Mouse (Mus musculus): Measurements from ENCODE around the gene Rela. TPM values are rescaled to one million over a fixed set of nuclear protein-coding genes. Genes with fewer than 3 reads are reported as not detected.

Gene Rela
- polyA plus RNA-seq, 1 experiment from 2014 or later = 62.4 TPM

DNA sequence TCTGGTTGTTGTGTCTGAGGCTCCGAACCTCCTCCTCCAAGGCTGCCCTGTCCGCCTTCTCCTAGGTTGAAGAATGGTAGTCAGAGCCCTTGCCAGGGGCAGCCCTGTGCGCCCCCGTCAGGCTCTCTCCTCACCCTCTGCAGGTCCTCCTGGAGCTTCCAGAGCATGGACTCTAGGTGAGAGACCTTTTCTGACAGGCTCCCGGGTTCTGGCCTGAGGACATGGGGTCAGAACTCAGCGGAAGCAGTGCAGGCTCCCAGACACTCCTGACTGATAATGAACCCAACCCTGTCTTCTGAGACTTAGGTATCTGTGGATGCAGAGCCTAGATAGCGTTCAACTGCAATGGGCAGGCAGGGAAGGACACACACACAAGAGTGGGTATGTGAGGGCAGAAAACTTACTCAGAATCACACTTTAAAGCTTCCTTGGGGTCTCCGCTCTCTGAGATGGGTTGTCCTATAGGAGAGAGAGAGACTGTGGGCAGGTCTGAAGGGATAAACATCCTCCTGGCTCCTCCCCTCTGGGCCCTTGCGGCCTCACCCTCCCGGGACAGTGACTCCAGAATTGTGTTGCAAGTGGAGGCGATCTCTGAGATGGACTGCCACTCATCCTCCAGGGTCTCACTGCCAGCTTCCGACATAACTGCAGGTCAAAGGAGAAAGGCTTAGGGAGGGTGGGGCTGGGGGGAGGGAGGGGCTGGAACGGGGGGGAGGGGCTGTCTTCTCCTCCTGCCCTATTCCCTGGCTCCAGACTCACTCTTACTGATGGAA lies 14.4 kb downstream of the Rela start:
- Histone ChIP-seq H3K4me2 (replicated peaks) (no peak overlapping the region), H3K4me3 (replicated peaks) (no peak overlapping the region), H3K9me3 (replicated peaks) (no peaks in the 10 kb centered on the region), H3K9ac (no peak overlapping the region), H3K27me3 (peaks cover 25% of the 10 kb centered on the region), H3K27ac (replicated peaks) (no peak overlapping the region), H3K4me1 (peaks cover 32% of the 10 kb centered on the region), H3K36me3 (peaks cover 36% of the 10 kb centered on the region)
- WGBS = 63% methylated on average over 13 of the region's 13 CpGs
- no peak for ATAC-seq (ENCODE audit: insufficient number of reproducible peaks, low FRiP score, low TSS enrichment, low read depth)

GRCm38 (mm10) chr19:5652570-5652969 lies 15.3 kb downstream of the Rela start:
- Histone ChIP-seq H3K4me3 (replicated peaks) (no peak overlapping the region), H3K4me2 (replicated peaks) (no peak overlapping the region), H3K36me3 (peaks cover 27% of the 10 kb centered on the region), H3K27me3 (peaks cover 25% of the 10 kb centered on the region), H3K9me3 (replicated peaks) (no peaks in the 10 kb centered on the region), H3K27ac (replicated peaks) (no peak overlapping the region), H3K4me1 (peaks cover 32% of the 10 kb centered on the region), H3K9ac (no peak overlapping the region)
- 68% methylated on average over 6 of the region's 6 CpGs for WGBS
- ATAC-seq (ENCODE audit: insufficient number of reproducible peaks, low FRiP score, low TSS enrichment, low read depth) = no peak

DNA sequence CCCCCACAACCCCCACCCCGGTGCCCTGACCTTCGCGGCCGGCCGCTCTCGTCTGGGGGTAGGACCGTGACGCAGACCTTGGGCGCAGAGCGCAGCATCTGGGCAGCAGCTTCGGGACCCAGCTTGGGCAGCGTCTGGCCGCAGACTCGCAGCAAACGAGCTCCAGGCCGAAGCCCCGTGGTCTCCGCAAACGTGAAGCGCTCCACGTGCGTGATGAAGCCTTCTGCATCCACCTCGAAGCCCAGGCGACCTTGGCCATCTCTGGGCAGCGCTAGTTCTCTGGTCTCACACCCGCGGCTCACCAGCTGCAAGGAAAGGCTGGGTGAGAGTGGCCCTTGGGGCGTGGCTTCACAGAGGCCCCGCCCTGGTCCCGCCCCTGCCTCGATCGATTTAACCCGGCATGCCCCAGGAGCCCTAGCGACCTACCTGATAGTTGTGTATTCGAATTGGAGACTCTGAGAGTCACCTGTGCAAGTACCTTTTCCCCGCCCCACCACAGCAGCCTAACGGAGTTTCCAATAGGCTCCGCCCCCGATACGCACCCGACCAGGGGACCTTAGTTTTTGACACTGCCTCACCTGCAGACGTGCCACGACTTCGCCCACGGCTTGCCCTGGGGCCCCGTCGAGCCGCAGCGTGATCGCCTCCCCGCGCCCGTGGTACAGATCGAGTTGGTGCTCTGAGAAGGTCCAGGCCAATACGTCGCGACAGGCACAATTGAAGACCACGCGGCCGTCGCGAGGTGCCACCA lies 16.9 kb downstream of the Rela start:
- Histone ChIP-seq H3K4me3 (replicated peaks) (peak overlapping the region; percentile 46), H3K27me3 (peaks cover 25% of the 10 kb centered on the region), H3K9ac (peak overlapping the region; percentile 33), H3K9me3 (replicated peaks) (no peaks in the 10 kb centered on the region), H3K4me2 (replicated peaks) (peak overlapping the region; percentile 85), H3K36me3 (peaks cover 24% of the 10 kb centered on the region), H3K4me1 (peaks cover 22% of the 10 kb centered on the region), H3K27ac (replicated peaks) (no peak overlapping the region)
- 8% methylated on average over 62 of the region's 62 CpGs for WGBS
- peak; percentile 34; the same call in 1 of the 2 replicates for ATAC-seq (ENCODE audit: insufficient number of reproducible peaks, low FRiP score, low TSS enrichment, low read depth)

- Histone ChIP-seq H3K9me3 (replicated peaks) (no peaks in the 10 kb centered on the region), H3K36me3 (peaks cover 28% of the 10 kb centered on the region), H3K4me3 (replicated peaks) (peak overlapping the region; percentile 46), H3K4me2 (replicated peaks) (peak overlapping the region; percentile 85), H3K27me3 (peaks cover 25% of the 10 kb centered on the region), H3K27ac (replicated peaks) (no peak overlapping the region), H3K4me1 (peaks cover 16% of the 10 kb centered on the region), H3K9ac (peak overlapping the region; percentile 33; the same call in 1 of the 2 replicates)
- ATAC-seq (ENCODE audit: insufficient number of reproducible peaks, low FRiP score, low TSS enrichment, low read depth) = no peak
- 14% methylated on average over 43 of the region's 43 CpGs for WGBS
Measured at GRCm38 (mm10) chr19:5654720-5655298, 17.5 kb downstream of the Rela start.

- peak overlapping the region; percentile 6; the same call in 1 of the 2 replicates for H3K9ac ChIP-seq
- H3K27ac ChIP-seq (replicated peaks) = peak overlapping the region; percentile 55
- peak overlapping the region; percentile 19 for H3K4me2 ChIP-seq (replicated peaks)
- H3K4me3 ChIP-seq (replicated peaks) = peak overlapping the region; percentile 12
- WGBS = 80% methylated on average over 16 of the region's 16 CpGs
- no peak for ATAC-seq (ENCODE audit: insufficient number of reproducible peaks, low FRiP score, low TSS enrichment, low read depth)
- peaks cover 34% of the 10 kb centered on the region for H3K4me1 ChIP-seq
- no peaks in the 10 kb centered on the region for H3K9me3 ChIP-seq (replicated peaks)
- peaks cover 3% of the 10 kb centered on the region; the same call in 1 of the 2 replicates for H3K27me3 ChIP-seq
- H3K36me3 ChIP-seq = peaks cover 23% of the 10 kb centered on the region
Measured at GRCm38 (mm10) chr19:5660942-5661751, 23.9 kb downstream of the Rela start.

GRCm38 (mm10) chr19:5662310-5662709 lies 25.0 kb downstream of the Rela start:
- WGBS = 68% methylated on average over 8 of the region's 8 CpGs
- Histone ChIP-seq H3K4me2 (replicated peaks) (peak overlapping the region; percentile 60), H3K27me3 (no peaks in the 10 kb centered on the region), H3K9me3 (replicated peaks) (no peaks in the 10 kb centered on the region), H3K27ac (replicated peaks) (peak overlapping the region; percentile 82; the same call in 1 of the 2 replicates), H3K4me1 (peaks cover 34% of the 10 kb centered on the region), H3K4me3 (replicated peaks) (peak overlapping the region; percentile 54), H3K9ac (0 out of 2 replicates have a peak overlapping the region, but pooled peaks have one; percentile 22), H3K36me3 (peaks cover 34% of the 10 kb centered on the region)
- ATAC-seq (ENCODE audit: insufficient number of reproducible peaks, low FRiP score, low TSS enrichment, low read depth) = no peak

GRCm38 (mm10) chr19:5662981-5663913 lies 26.0 kb downstream of the Rela start, which contains the start of gene Sipa1:
TSS of gene Sipa1 (minus strand) at chr19:5663707.
- 2% methylated on average over 32 of the region's 32 CpGs for WGBS
- H3K9ac ChIP-seq = peak within 1 kb of the TSS; percentile 22

DNA sequence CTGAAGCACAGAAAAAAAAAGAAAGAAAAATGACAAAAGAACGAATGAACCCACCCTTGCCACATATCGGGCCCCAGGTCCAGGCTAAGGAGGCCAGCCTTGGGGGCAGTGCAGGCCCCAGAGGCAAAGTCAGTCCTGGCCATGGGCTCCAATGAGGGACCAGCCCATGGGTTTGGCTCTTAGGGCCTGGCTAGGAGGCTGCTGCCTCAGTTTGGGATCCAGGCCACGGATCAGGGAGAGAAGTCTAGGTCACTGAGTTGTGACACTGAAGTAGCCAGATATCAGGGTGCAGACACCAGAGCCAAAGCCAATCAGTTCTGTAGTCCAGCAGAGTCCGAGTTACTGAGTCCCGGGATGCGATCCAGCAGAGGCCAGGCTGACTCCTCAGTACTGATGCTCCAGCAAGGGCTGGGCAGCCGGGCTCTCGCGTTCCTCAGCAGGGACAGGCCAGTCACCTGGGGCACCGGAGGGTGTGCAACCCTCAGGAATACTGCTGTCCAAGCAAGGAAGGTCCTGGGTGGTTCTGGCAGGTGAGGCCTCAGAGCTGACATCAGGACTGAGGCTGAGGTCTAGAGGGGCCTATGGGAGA lies 27.5 kb downstream of the Rela start:
- H3K4me3 ChIP-seq (replicated peaks) = no peak overlapping the region
- H3K9ac ChIP-seq = no peak overlapping the region
- H3K4me2 ChIP-seq (replicated peaks) = no peak overlapping the region
- no peaks in the 10 kb centered on the region for H3K27me3 ChIP-seq
- ATAC-seq (ENCODE audit: insufficient number of reproducible peaks, low FRiP score, low TSS enrichment, low read depth) = no peak
- WGBS = 95% methylated on average over 10 of the region's 10 CpGs
- no peak overlapping the region for H3K27ac ChIP-seq (replicated peaks)
- peaks cover 34% of the 10 kb centered on the region for H3K4me1 ChIP-seq
- H3K9me3 ChIP-seq (replicated peaks) = no peaks in the 10 kb centered on the region
- H3K36me3 ChIP-seq = peaks cover 52% of the 10 kb centered on the region

More at GRCm38 (mm10) chr19:5662981-5663913, 26.0 kb downstream of the Rela start, which contains the start of gene Sipa1:
- H3K36me3 ChIP-seq = peaks cover 44% of the 10 kb centered on the region
- no peaks in the 10 kb centered on the region for H3K27me3 ChIP-seq
- ATAC-seq (ENCODE audit: insufficient number of reproducible peaks, low FRiP score, low TSS enrichment, low read depth) = peak; percentile 92
- no peaks in the 10 kb centered on the region for H3K9me3 ChIP-seq (replicated peaks)
- peak within 1 kb of the TSS; percentile 60 for H3K4me2 ChIP-seq (replicated peaks)
- peaks cover 34% of the 10 kb centered on the region for H3K4me1 ChIP-seq
- H3K27ac ChIP-seq (replicated peaks) = peak within 1 kb of the TSS; percentile 82
- peak within 1 kb of the TSS; percentile 54 for H3K4me3 ChIP-seq (replicated peaks)

- H3K4me1 ChIP-seq = peaks cover 29% of the 10 kb centered on the region
- no peak overlapping the region for H3K4me2 ChIP-seq (replicated peaks)
- ATAC-seq (ENCODE audit: insufficient number of reproducible peaks, low FRiP score, low TSS enrichment, low read depth) = no peak
- H3K4me3 ChIP-seq (replicated peaks) = no peak overlapping the region
- H3K27ac ChIP-seq (replicated peaks) = no peak overlapping the region
- H3K36me3 ChIP-seq = peaks cover 58% of the 10 kb centered on the region
- no peaks in the 10 kb centered on the region for H3K27me3 ChIP-seq
- no peak overlapping the region for H3K9ac ChIP-seq
- WGBS = 89% methylated on average over 15 of the region's 15 CpGs
- no peaks in the 10 kb centered on the region for H3K9me3 ChIP-seq (replicated peaks)
Measured at GRCm38 (mm10) chr19:5665465-5665864, 28.2 kb downstream of the Rela start.
